Mouse (Mus musculus) lung, postnatal 0 days (tissue): ENCODE measurements at regions not wholly inside any gene's neighbourhood (a gene's known extent, or its start where the extent isn't known, plus 50 kb on each side); places are given as distances from the start of the nearest gene placed in this dataset.

Experiments used
- ATAC-seq: fragments of 200-750 bp; cut with Nextera tagmentation; 2 replicates; pipeline ENCODE4 v1.8.0; 2017; ENCODE audit warnings: moderate library complexity
- DNase-seq: peaks from one replicate; pipeline ENCODE4 v3.0.0-alpha.2; 2016; ENCODE audit warnings: low spot score
- H3K27ac ChIP-seq: fragments of 300-500 bp; sonication (generic); 2 replicates; pipeline ENCODE4 v1.5.1; 2014; ENCODE audit warnings: antibody characterized with exemption, mild to moderate bottlenecking, low read length, mixed read lengths
- H3K27me3 ChIP-seq: fragments of 300-500 bp; sonication (generic); replicated peaks from 2 replicates; pipeline ENCODE4 v1.6.1; 2014; ENCODE audit warnings: low read length, mixed read lengths; ENCODE audit not compliant: insufficient read depth
- H3K36me3 ChIP-seq: fragments of 300-500 bp; sonication (generic); 2 replicates; pipeline ENCODE4 v1.6.1; 2014; ENCODE audit warnings: low read length, mixed read lengths; ENCODE audit not compliant: insufficient read depth
- H3K4me1 ChIP-seq: fragments of 300-500 bp; sonication (generic); 2 replicates; pipeline ENCODE4 v1.6.1; 2014; ENCODE audit warnings: antibody characterized with exemption, low read depth, low read length, mixed read lengths; ENCODE audit not compliant: insufficient read depth
- H3K4me2 ChIP-seq: fragments of 300-500 bp; sonication (generic); replicated peaks from 2 replicates; pipeline ENCODE4 v1.6.1; 2014; ENCODE audit warnings: low read depth, mild to moderate bottlenecking, low read length, moderate library complexity, mixed read lengths
- H3K4me3 ChIP-seq: fragments of 300-500 bp; sonication (generic); 2 replicates; pipeline ENCODE4 v1.5.1; 2014; ENCODE audit warnings: low read depth, low read length
- H3K9ac ChIP-seq: fragments of 300-500 bp; sonication (generic); replicated peaks from 2 replicates; pipeline ENCODE4 v1.6.1; 2014; ENCODE audit warnings: low read depth, mild to moderate bottlenecking
- H3K9me3 ChIP-seq: fragments of 300-500 bp; sonication (generic); 2 replicates; pipeline ENCODE4 v1.6.1; 2016; ENCODE audit warnings: low read length, mixed read lengths
- CTCF ChIP-seq: IDR thresholded peaks from 2 replicates; pipeline ENCODE4 v1.5.1; 2016; ENCODE audit warnings: antibody characterized with exemption, mild to moderate bottlenecking
- EP300 ChIP-seq: IDR thresholded peaks from 2 replicates; pipeline ENCODE4 v1.6.1; 2016; ENCODE audit warnings: antibody characterized with exemption, mild to moderate bottlenecking, control low read depth
- WGBS: fragments of 180-500 bp; shearing (Covaris S2); extraction: QIAGEN DNeasy Blood & Tissue Kit; methylation state at CpG from one replicate; pipeline ENCODE4 v1.1.7; 2014; 5-methylcytosine and 5-hydroxymethylcytosine counted together

DNA sequence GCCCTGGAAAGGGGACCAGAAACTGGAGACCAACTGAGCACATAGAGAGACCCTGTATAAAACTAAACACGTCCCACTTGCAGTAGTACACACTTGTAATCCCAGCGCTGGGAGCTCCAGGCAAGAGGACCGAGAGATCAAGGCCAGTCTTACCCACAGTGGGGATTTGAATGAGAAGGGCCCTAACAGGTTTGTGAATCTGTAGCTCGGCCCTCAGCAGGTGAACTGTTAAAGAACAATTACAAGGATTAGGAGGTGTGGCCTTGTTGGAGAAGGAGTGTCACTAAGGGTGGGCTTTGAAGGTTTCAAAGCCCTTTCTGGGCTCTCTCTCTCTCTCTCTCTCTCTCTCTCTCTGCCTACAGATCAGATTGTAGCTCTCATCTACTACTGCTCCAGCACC is 76.5 kb upstream of the Sertad2 start:
- Histone ChIP-seq H3K27ac (no peak overlapping the region), H3K9me3 (no peaks in the 10 kb centered on the region), H3K4me1 (no peaks in the 10 kb centered on the region), H3K9ac (no peak overlapping the region), H3K36me3 (no peaks in the 10 kb centered on the region), H3K4me3 (no peak overlapping the region), H3K4me2 (no peak overlapping the region), H3K27me3 (no peaks in the 10 kb centered on the region)
- 53% methylated on average over 4 of the region's 4 CpGs for WGBS
- no peak for DNase-seq
- ATAC-seq: no peak
- no peak for TF ChIP-seq CTCF
- TF ChIP-seq EP300: no peak

DNA sequence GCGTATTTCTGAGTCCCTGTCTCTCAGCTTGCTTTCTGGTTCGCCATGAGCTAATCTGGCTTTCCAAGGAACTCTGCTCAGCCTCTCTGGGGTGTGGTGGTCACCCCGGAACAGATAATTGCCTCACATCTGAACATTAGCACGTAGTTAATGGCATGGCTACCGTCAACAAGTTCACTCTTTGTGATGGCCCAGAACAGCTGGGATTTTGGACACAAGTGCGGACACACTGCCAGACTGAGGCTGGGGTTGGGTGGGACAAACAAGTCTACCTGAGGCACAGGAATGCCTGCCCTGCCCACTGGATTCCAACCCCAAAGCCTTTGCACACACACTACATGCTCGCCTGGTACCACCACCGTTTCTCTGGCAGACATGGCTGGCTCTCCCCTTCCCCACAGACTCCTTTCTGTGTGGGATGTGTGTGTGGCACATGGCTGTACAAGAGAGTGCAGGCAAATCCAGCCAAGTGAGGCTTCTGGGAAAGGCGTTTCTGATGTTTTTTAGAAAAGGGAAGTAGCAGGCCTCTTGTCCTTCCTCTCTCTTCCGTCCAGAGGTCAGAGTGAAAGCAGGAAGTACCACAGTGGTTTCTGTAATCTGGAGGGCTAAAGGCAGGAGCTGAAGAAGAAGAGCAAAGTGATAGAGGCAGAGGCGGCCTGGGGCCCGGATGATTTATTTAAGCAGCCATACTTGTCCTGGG is 74.6 kb upstream of the Sertad2 start:
- Histone ChIP-seq H3K27me3 (no peaks in the 10 kb centered on the region), H3K9me3 (no peaks in the 10 kb centered on the region), H3K4me3 (no peak overlapping the region), H3K27ac (no peak overlapping the region), H3K9ac (no peak overlapping the region), H3K4me1 (no peaks in the 10 kb centered on the region), H3K4me2 (no peak overlapping the region), H3K36me3 (no peaks in the 10 kb centered on the region)
- TF ChIP-seq EP300: no peak
- TF ChIP-seq CTCF: no peak
- 70% methylated on average over 12 of the region's 12 CpGs for WGBS
- DNase-seq (peak; percentile 40), ATAC-seq (peak; percentile 28)

DNA sequence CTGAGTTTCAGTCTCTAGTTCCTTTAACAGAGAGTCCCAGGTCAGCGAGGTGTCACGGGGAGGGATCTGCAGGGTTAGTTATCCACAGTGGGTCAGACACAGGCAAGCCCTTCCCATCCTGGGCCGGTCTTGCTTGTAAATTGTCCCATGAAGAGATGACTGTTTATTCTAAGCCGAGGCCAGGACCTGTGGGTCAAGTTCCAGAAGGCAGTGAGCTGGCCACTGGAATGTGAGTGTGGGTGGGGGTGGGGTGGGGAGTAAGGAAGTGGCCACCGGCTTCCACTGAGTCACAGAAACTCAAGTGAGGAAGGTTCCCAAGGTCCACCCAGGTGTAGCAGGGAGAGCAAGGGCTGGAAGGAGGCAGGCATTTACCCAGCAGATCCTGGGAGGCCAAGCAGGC is 73.7 kb upstream of the Sertad2 start:
- 0 out of 2 replicates have a peak, but pooled peaks have one; percentile 16 for ATAC-seq
- 20% methylated on average over 5 of the region's 5 CpGs for WGBS

DNA sequence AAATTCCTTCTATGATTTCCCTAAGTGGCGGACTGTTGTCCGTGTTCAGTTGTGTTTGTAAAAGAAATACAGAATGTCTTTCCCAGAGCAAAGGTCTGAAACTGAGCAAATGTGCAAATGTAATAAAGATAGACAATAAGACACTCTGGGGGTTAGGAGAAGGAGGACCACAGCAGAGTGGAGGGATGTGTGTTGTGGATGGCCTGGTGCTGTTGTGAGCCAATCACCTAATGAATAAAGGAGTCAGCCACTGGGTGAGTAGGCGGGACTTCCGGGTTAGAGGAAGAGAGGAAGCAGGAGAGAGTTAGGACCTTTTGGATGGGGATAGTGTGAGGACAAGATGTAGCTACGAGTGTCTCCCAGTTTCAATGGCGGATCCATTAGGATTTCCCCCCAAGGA is 72.7 kb upstream of the Sertad2 start:
- no peak overlapping the region for H3K4me3 ChIP-seq
- no peaks in the 10 kb centered on the region for H3K27me3 ChIP-seq
- no peak for TF ChIP-seq EP300
- no peak for TF ChIP-seq CTCF
- no peaks in the 10 kb centered on the region for H3K36me3 ChIP-seq
- H3K9ac ChIP-seq: no peak overlapping the region
- no peaks in the 10 kb centered on the region for H3K4me1 ChIP-seq
- no peaks in the 10 kb centered on the region for H3K9me3 ChIP-seq
- WGBS: 84% methylated on average over 6 of the region's 6 CpGs
- ATAC-seq: no peak
- H3K27ac ChIP-seq: no peak overlapping the region
- H3K4me2 ChIP-seq: no peak overlapping the region
- DNase-seq: no peak

More for the DNA sequence above, 73.7 kb upstream of the Sertad2 start:
- H3K27ac ChIP-seq: no peak overlapping the region
- no peaks in the 10 kb centered on the region for H3K4me1 ChIP-seq
- no peaks in the 10 kb centered on the region for H3K27me3 ChIP-seq
- no peak for DNase-seq
- no peaks in the 10 kb centered on the region for H3K9me3 ChIP-seq
- H3K9ac ChIP-seq: no peak overlapping the region
- H3K4me3 ChIP-seq: no peak overlapping the region
- TF ChIP-seq EP300: no peak
- no peak for TF ChIP-seq CTCF
- H3K36me3 ChIP-seq: no peaks in the 10 kb centered on the region
- H3K4me2 ChIP-seq: no peak overlapping the region

DNA sequence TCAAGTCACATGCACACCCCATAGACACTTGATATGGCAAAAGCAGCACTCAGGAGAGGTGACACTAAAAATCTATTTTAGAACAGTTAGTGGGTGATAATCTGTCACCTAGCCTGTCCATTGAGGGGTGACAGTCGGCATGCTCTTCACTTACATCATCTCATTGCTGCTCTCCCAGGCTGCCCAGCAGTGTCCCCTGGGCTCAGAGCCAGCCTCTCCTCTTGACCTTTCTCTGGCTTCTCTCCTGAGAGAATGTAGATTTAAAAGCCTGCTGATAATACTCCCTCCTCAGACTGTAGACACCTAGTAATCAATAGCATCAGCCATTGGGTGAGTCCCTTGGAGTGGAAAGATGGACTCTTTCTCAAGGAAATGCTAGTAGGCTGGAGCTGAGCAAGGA is 70.7 kb upstream of the Sertad2 start:
- Histone ChIP-seq H3K9ac (no peak overlapping the region), H3K9me3 (no peaks in the 10 kb centered on the region), H3K4me1 (no peaks in the 10 kb centered on the region), H3K4me3 (no peak overlapping the region), H3K27me3 (no peaks in the 10 kb centered on the region), H3K27ac (no peak overlapping the region), H3K36me3 (no peaks in the 10 kb centered on the region), H3K4me2 (no peak overlapping the region)
- ATAC-seq: no peak
- WGBS: 50% methylated on average over 1 of the region's 1 CpGs
- no peak for TF ChIP-seq CTCF
- no peak for TF ChIP-seq EP300
- no peak for DNase-seq

DNA sequence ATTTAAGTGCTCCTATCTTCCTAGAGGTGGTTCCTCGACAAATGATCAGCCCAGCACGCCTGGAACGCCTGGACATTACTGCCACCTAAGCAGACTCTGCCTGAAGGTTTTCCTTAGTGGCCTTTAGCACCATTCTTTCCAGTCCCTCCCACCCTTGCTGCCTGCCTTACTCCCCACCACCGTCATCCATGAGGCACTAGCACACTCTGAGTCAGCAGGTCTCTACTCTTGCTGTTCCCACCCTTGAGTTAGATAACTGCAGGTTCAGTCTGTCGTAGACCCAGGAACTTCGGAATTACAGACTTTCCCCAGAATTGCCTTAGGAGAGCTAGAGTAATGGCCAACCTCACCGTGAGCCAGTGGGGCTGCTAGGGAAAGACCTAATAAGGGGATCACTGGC is 67.4 kb upstream of the Sertad2 start:
- Histone ChIP-seq H3K27ac (no peak overlapping the region), H3K4me3 (no peak overlapping the region), H3K4me1 (no peaks in the 10 kb centered on the region), H3K9ac (no peak overlapping the region), H3K9me3 (no peaks in the 10 kb centered on the region), H3K27me3 (no peaks in the 10 kb centered on the region), H3K4me2 (no peak overlapping the region), H3K36me3 (no peaks in the 10 kb centered on the region)
- TF ChIP-seq EP300 (no peak), CTCF (no peak)
- ATAC-seq (no peak), DNase-seq (no peak)
- 77% methylated on average over 7 of the region's 7 CpGs for WGBS

DNA sequence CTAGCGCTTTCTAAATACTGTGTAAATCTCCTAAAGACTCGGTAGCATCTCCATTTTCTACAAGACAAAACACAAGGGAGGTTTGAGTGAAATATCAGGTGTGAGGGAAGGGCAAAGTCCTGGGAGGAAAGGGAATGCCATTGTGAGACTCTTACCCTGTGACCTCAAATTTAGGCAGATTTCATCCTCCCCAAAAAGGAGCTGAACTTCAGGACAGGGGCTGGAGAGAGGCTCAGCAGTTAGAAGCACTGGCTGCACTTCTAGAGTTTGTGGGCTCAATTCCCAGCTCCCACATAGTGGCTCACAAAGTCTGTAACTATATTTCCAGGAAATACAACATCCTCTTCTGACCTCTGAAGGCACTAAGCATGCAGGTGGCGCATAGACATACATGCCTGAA is 66.6 kb upstream of the Sertad2 start:
- Histone ChIP-seq H3K27me3 (no peaks in the 10 kb centered on the region), H3K4me2 (no peak overlapping the region), H3K9me3 (no peaks in the 10 kb centered on the region), H3K36me3 (no peaks in the 10 kb centered on the region), H3K9ac (no peak overlapping the region), H3K4me3 (no peak overlapping the region), H3K27ac (no peak overlapping the region), H3K4me1 (no peaks in the 10 kb centered on the region)
- no peak for DNase-seq
- ATAC-seq: no peak
- no peak for TF ChIP-seq CTCF
- no peak for TF ChIP-seq EP300
- 89% methylated on average over 3 of the region's 3 CpGs for WGBS
